Mouse (Mus musculus) splenic B cell, adult 2 months (primary cell): ENCODE measurements around the gene Igsf21.
A peak's percentile ranks its signal among the peaks of the same experiment; 100 is the strongest.

Experiments used
- DNase-seq: peaks from one replicate; pipeline ENCODE4 v3.0.0-alpha.2; 2011; ENCODE audit warnings: low read depth, low spot score
- H3K27me3 ChIP-seq: 2 replicates; pipeline ENCODE4 v1.6.1; 2012; ENCODE audit warnings: mild to moderate bottlenecking, low read length, moderate library complexity, mixed read lengths; ENCODE audit not compliant: control insufficient read depth, poor library complexity, insufficient read depth, severe bottlenecking
- H3K36me3 ChIP-seq: 2 replicates; pipeline ENCODE4 v1.6.1; 2012; ENCODE audit warnings: mild to moderate bottlenecking, low read length, moderate library complexity, mixed read lengths; ENCODE audit not compliant: control insufficient read depth, poor library complexity, insufficient read depth, severe bottlenecking

The Igsf21 gene

GRCm38 (mm10) chr4:140246180-140247005 lies at the start of gene Igsf21:
Gene Igsf21 (minus strand): TSS chr4:140246784.
- DNase-seq = no peak
- H3K27me3 ChIP-seq = no peaks in the 10 kb centered on the region
- no peaks in the 10 kb centered on the region for H3K36me3 ChIP-seq

- H3K27me3 ChIP-seq = no peaks in the 10 kb centered on the region
- no peaks in the 10 kb centered on the region for H3K36me3 ChIP-seq
- DNase-seq = no peak
These were observed 39.2 kb upstream of the Igsf21 start for GRCm38 (mm10) chr4:140285726-140286316.

GRCm38 (mm10) chr4:140283398-140283797 lies 36.8 kb upstream of the Igsf21 start:
- DNase-seq = no peak
- Histone ChIP-seq H3K27me3 (no peaks in the 10 kb centered on the region), H3K36me3 (no peaks in the 10 kb centered on the region)

GRCm38 (mm10) chr4:140278269-140278668 lies 31.7 kb upstream of the Igsf21 start:
- Histone ChIP-seq H3K27me3 (no peaks in the 10 kb centered on the region), H3K36me3 (no peaks in the 10 kb centered on the region)
- no peak for DNase-seq

- no peaks in the 10 kb centered on the region for H3K36me3 ChIP-seq
- no peaks in the 10 kb centered on the region for H3K27me3 ChIP-seq
- no peak for DNase-seq
These were observed 25.3 kb upstream of the Igsf21 start for GRCm38 (mm10) chr4:140271913-140272312.

GRCm38 (mm10) chr4:140270451-140270850 lies 23.9 kb upstream of the Igsf21 start:
- Histone ChIP-seq H3K27me3 (no peaks in the 10 kb centered on the region), H3K36me3 (no peaks in the 10 kb centered on the region)
- DNase-seq = no peak

GRCm38 (mm10) chr4:140269184-140269840 lies 22.7 kb upstream of the Igsf21 start:
- H3K27me3 ChIP-seq = no peaks in the 10 kb centered on the region
- no peak for DNase-seq

GRCm38 (mm10) chr4:140267835-140268234 lies 21.3 kb upstream of the Igsf21 start:
- Histone ChIP-seq H3K36me3 (no peaks in the 10 kb centered on the region), H3K27me3 (no peaks in the 10 kb centered on the region)
- no peak for DNase-seq

More at GRCm38 (mm10) chr4:140269184-140269840, 22.7 kb upstream of the Igsf21 start:
- no peaks in the 10 kb centered on the region for H3K36me3 ChIP-seq

- H3K27me3 ChIP-seq = no peaks in the 10 kb centered on the region
- DNase-seq = no peak
- no peaks in the 10 kb centered on the region for H3K36me3 ChIP-seq
These were observed 20.5 kb upstream of the Igsf21 start for GRCm38 (mm10) chr4:140267086-140267485.

GRCm38 (mm10) chr4:140258968-140259367 lies 12.4 kb upstream of the Igsf21 start:
- no peaks in the 10 kb centered on the region for H3K36me3 ChIP-seq
- H3K27me3 ChIP-seq = no peaks in the 10 kb centered on the region
- no peak for DNase-seq

- Histone ChIP-seq H3K36me3 (no peaks in the 10 kb centered on the region), H3K27me3 (no peaks in the 10 kb centered on the region)
- peak; percentile 8 for DNase-seq
These were observed 5.8 kb upstream of the Igsf21 start for GRCm38 (mm10) chr4:140252369-140252768.

GRCm38 (mm10) chr4:140249011-140249744 lies 2.6 kb upstream of the Igsf21 start:
- Histone ChIP-seq H3K27me3 (no peaks in the 10 kb centered on the region), H3K36me3 (no peaks in the 10 kb centered on the region)
- DNase-seq = no peak

- Histone ChIP-seq H3K36me3 (no peaks in the 10 kb centered on the region), H3K27me3 (no peaks in the 10 kb centered on the region)
- DNase-seq = no peak
These were observed 1.8 kb upstream of the Igsf21 start for GRCm38 (mm10) chr4:140248396-140248795.

GRCm38 (mm10) chr4:140247006-140248003 lies 721 bp upstream of the Igsf21 start:
- Histone ChIP-seq H3K27me3 (no peaks in the 10 kb centered on the region), H3K36me3 (no peaks in the 10 kb centered on the region)
- no peak for DNase-seq
